Mouse (Mus musculus) heart, adult 2 months (tissue): ENCODE data around the gene Tmem198.

Experiments
- CTCF ChIP-seq: fragments of 200-600 bp; IDR thresholded peaks from 2 replicates; pipeline ENCODE4 v1.8.1; 2022; ENCODE audit warnings: antibody characterized with exemption, mild to moderate bottlenecking, moderate library complexity
- POLR2A ChIP-seq: fragments of 200-500 bp; IDR thresholded peaks from 2 replicates; pipeline ENCODE4 v1.6.1; 2011; ENCODE audit warnings: mild to moderate bottlenecking, low read depth, low read length, control low read depth; ENCODE audit not compliant: insufficient read depth

- TF ChIP-seq POLR2A, result no peak
- TF ChIP-seq CTCF, result no peak
Observed at GRCm38 (mm10) chr1:75476441-75476840, 2.9 kb upstream of the Tmem198 start.
